ENCODE assay signal across 9 mouse cellular contexts in genomic region chr4:32601135-32601534, GRCm38 (mm10). TPM values are rescaled to one million over a fixed set of nuclear protein-coding genes. Genes with fewer than 3 reads are reported as not detected.
DNase-seq lines count a peak whose midpoint lies in the region; ATAC-seq and TF ChIP-seq lines count a peak whose summit lies in the region.
"Had no signal": no experiment of that assay in that cellular context is flagged by ENCODE, and none has a peak within 500 bp of the region (broad histone marks: within the 10 kb centered on the region; RNA-seq: fewer than 3 reads in every experiment).

No protein-coding gene starts in this region.

- no peak for TF ChIP-seq POLR2A in heart, adult 2 months (IDR thresholded peaks at IDR 0.05; ENCODE audit: insufficient read depth, low read depth, low read length)

- no peak for TF ChIP-seq CTCF in heart, adult 2 months (IDR thresholded peaks at IDR 0.05)

- WGBS in heart, adult 2 months = 15% methylated on average over 12 of the region's 12 CpGs
- 21% methylated on average over 12 of the region's 12 CpGs for WGBS in heart, embryonic 11.5 days (ENCODE audit: insufficient replicate concordance)
- WGBS in forebrain, embryonic 16.5 days = 26% methylated on average over 12 of the region's 12 CpGs

- no peak overlapping the region for H3K27ac ChIP-seq in heart, adult 2 months
- H3K27ac ChIP-seq in heart, embryonic 11.5 days (ENCODE audit: low read depth, low read length) = no peak overlapping the region
- H3K27ac ChIP-seq in forebrain, embryonic 16.5 days (ENCODE audit: low read length) = no peak overlapping the region
- H3K27ac ChIP-seq: hindbrain, embryonic 15.5 days had no signal

- H3K27me3 ChIP-seq in heart, adult 2 months (ENCODE audit: control insufficient read depth, insufficient read depth, low read length) = no peaks in the 10 kb centered on the region
- H3K27me3 ChIP-seq in heart, embryonic 11.5 days (ENCODE audit: control insufficient read depth, insufficient read depth, low read length) = no peaks in the 10 kb centered on the region
- no peaks in the 10 kb centered on the region for H3K27me3 ChIP-seq in megakaryocyte, embryonic 14.5 days (replicated peaks)
- H3K27me3 ChIP-seq in forebrain, embryonic 16.5 days (replicated peaks; ENCODE audit: control insufficient read depth, insufficient read depth, low read length) = no peaks in the 10 kb centered on the region
- H3K27me3 ChIP-seq: hindbrain, embryonic 15.5 days had no signal

- H3K36me3 ChIP-seq in heart, adult 2 months (ENCODE audit: control insufficient read depth, insufficient read depth, low read length) = no peaks in the 10 kb centered on the region
- no peaks in the 10 kb centered on the region for H3K36me3 ChIP-seq in heart, embryonic 11.5 days (ENCODE audit: control insufficient read depth, insufficient read depth, low read length)
- no peaks in the 10 kb centered on the region for H3K36me3 ChIP-seq in megakaryocyte, embryonic 14.5 days (replicated peaks; ENCODE audit: low read length)
- no peaks in the 10 kb centered on the region for H3K36me3 ChIP-seq in forebrain, embryonic 16.5 days (ENCODE audit: control insufficient read depth, insufficient read depth)
- H3K36me3 ChIP-seq: hindbrain, embryonic 15.5 days had no signal

- peak; percentile 10 to 49 for DNase-seq in heart, adult 2 months
- DNase-seq in 3T3-L1 (ENCODE audit: low read depth, low spot score) = peak; percentile 69
- DNase-seq in adrenal gland, adult 18-20 months (ENCODE audit: low spot score in 2 of 2) = peak; percentile 42 to 58
- DNase-seq in induced T-regulatory cell, adult 2 months (ENCODE audit: low read depth) = peak; percentile 80
- no peak for DNase-seq in frontal cortex, postnatal 14 days (ENCODE audit: low spot score in 2 of 2)

- intact Hi-C loops in heart, adult 2 months (cut with DNase I) = no loop called here

- no peak for ATAC-seq in heart, embryonic 11.5 days (replicated peaks; ENCODE audit: insufficient number of reproducible peaks, low FRiP score, low TSS enrichment)
- no peak for ATAC-seq in forebrain, embryonic 16.5 days

- H3K4me3 ChIP-seq in heart, adult 2 months = no peak overlapping the region
- H3K4me3 ChIP-seq in heart, embryonic 11.5 days (ENCODE audit: low read depth, low read length) = no peak overlapping the region
- peak overlapping the region; percentile 46 for H3K4me3 ChIP-seq in megakaryocyte, embryonic 14.5 days (replicated peaks)
- H3K4me3 ChIP-seq in forebrain, embryonic 16.5 days (replicated peaks; ENCODE audit: low read length) = no peak overlapping the region
- H3K4me3 ChIP-seq: hindbrain, embryonic 15.5 days had no signal

- no peak overlapping the region for H3K9ac ChIP-seq in heart, adult 2 months (ENCODE audit: low read depth, low read length)
- no peak overlapping the region for H3K9ac ChIP-seq in heart, embryonic 11.5 days (ENCODE audit: low read depth, low read length)
- no peak overlapping the region for H3K9ac ChIP-seq in forebrain, embryonic 16.5 days (replicated peaks; ENCODE audit: low read depth, low read length)
- H3K9ac ChIP-seq: hindbrain, embryonic 15.5 days had no signal

- no peaks in the 10 kb centered on the region for H3K4me1 ChIP-seq in heart, adult 2 months (ENCODE audit: control insufficient read depth, insufficient read depth, low read length)
- no peaks in the 10 kb centered on the region for H3K4me1 ChIP-seq in heart, embryonic 11.5 days (ENCODE audit: control insufficient read depth, insufficient read depth, low read length)
- peaks cover 4% of the 10 kb centered on the region for H3K4me1 ChIP-seq in megakaryocyte, embryonic 14.5 days
- no peaks in the 10 kb centered on the region for H3K4me1 ChIP-seq in forebrain, embryonic 16.5 days (replicated peaks; ENCODE audit: control insufficient read depth, insufficient read depth, low read length)
- H3K4me1 ChIP-seq: hindbrain, embryonic 15.5 days had no signal

- TF ChIP-seq EP300 in heart, adult 2 months (IDR thresholded peaks at IDR 0.05; ENCODE audit: insufficient read depth, low read depth, low read length) = no peak

- no peaks in the 10 kb centered on the region for H3K9me3 ChIP-seq in heart, embryonic 11.5 days (replicated peaks; ENCODE audit: control insufficient read depth, low read length)
- no peaks in the 10 kb centered on the region for H3K9me3 ChIP-seq in megakaryocyte, embryonic 14.5 days
- no peaks in the 10 kb centered on the region for H3K9me3 ChIP-seq in forebrain, embryonic 16.5 days (ENCODE audit: control insufficient read depth, low read length)
- H3K9me3 ChIP-seq: hindbrain, embryonic 15.5 days had no signal

- H3K4me2 ChIP-seq in heart, embryonic 11.5 days = no peak overlapping the region
- H3K4me2 ChIP-seq in forebrain, embryonic 16.5 days (ENCODE audit: low read length) = no peak overlapping the region
- H3K4me2 ChIP-seq: hindbrain, embryonic 15.5 days had no signal

- no peaks in the 10 kb centered on the region for H3K79me2 ChIP-seq in heart, adult 2 months (replicated peaks; ENCODE audit: control insufficient read depth, insufficient read depth, low read length)

RNA-seq across cellular contexts. Expression of gene Gja10, which starts 1.4 kb away (rescaled TPM):
- total RNA-seq in heart, adult 2 months (2021) = not detected
- polyA plus RNA-seq in heart, adult 2 months (2012; rRNA removed) = not detected in 2 replicates
- not detected in 2 replicates for polyA plus RNA-seq in heart, embryonic 11.5 days (2014; fragmentation: Nextera tagmentation; extraction: Ambion mirVana)
- total RNA-seq in adrenal gland, adult 18-20 months (2021) = not detected
- not detected in 2 replicates for polyA plus RNA-seq in megakaryocyte, embryonic 14.5 days (2012; ENCODE audit: insufficient read depth, low replicate concordance)
- polyA plus RNA-seq in forebrain, embryonic 16.5 days (2015; fragmentation: Nextera tagmentation; extraction: Ambion mirVana) = not detected in 2 replicates

RNA-seq across cellular contexts. Expression of gene Casp8ap2, which starts 14.1 kb away (rescaled TPM):
- total RNA-seq in heart, adult 2 months (2021) = 1 to 10 TPM; 4.9 to 6.7 TPM
- polyA plus RNA-seq in heart, adult 2 months (2012; rRNA removed) = 2.5 and 4.2 TPM in 2 replicates
- polyA plus RNA-seq in heart, embryonic 11.5 days (2014; fragmentation: Nextera tagmentation; extraction: Ambion mirVana) = 30.0 and 42.0 TPM in 2 replicates
- total RNA-seq in adrenal gland, adult 18-20 months (2021) = 1 to 10 TPM; 7.0 to 7.1 TPM
- 0.37 TPM in 1 of 2 replicates, not detected in the other for polyA plus RNA-seq in megakaryocyte, embryonic 14.5 days (2012; ENCODE audit: insufficient read depth, low replicate concordance)
- 57.3 and 64.3 TPM in 2 replicates for polyA plus RNA-seq in forebrain, embryonic 16.5 days (2015; fragmentation: Nextera tagmentation; extraction: Ambion mirVana)

RNA-seq across cellular contexts. Expression of gene Mdn1, which starts 55.8 kb away (rescaled TPM):
- 1 to 10 TPM; 8.7 to 8.8 TPM for total RNA-seq in heart, adult 2 months (2021)
- polyA plus RNA-seq in heart, adult 2 months (2012; rRNA removed) = 4.9 and 6.4 TPM in 2 replicates
- 13.6 and 17.6 TPM in 2 replicates for polyA plus RNA-seq in heart, embryonic 11.5 days (2014; fragmentation: Nextera tagmentation; extraction: Ambion mirVana)
- 10 to 100 TPM; 27.7 to 29.6 TPM for total RNA-seq in adrenal gland, adult 18-20 months (2021)
- polyA plus RNA-seq in megakaryocyte, embryonic 14.5 days (2012; ENCODE audit: insufficient read depth, low replicate concordance) = 0.65 and 2.8 TPM in 2 replicates
- 14.6 and 18.0 TPM in 2 replicates for polyA plus RNA-seq in forebrain, embryonic 16.5 days (2015; fragmentation: Nextera tagmentation; extraction: Ambion mirVana)

Comparison
In these comparisons a context has a peak if more than half of its experiments do, and no peak if none do; other contexts are left out.
1. DNase-seq: peak in heart, adult 2 months (2 of 2), 3T3-L1 (single experiment), adrenal gland, adult 18-20 months (2 of 2) and induced T-regulatory cell, adult 2 months (single experiment); none in frontal cortex, postnatal 14 days (0 of 2).